ENCODE assay signal across 1 mouse cellular context in the genomic region with DNA sequence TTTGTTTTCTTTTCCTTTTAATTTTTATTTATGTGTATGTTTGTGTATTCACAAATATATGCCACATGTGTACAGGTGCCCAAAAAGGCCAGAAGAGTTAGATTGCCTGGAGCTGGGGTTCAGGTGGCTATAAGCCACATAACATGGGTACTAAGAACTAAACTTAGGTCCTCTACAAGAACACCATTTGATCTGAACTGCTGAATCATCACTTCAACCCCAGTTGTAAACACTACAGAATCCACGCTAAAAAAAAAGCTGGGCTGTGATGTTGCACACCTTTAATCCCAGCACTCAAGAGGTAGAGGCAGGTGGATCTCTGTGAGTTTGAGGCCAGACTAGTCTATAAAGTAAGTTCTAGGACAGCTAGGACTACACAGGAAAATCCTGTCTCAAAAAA.
A peak's percentile ranks its signal among the peaks of the same experiment; 100 is the strongest.
TF ChIP-seq lines count a peak whose summit lies in the region.

No protein-coding gene starts in this region.

TF ChIP-seq in ES-E14, 5 proteins besides CTCF, POLR2A, EP300 and RAD21:
- TF ChIP-seq HCFC1 (IDR thresholded peaks at IDR 0.05; ENCODE audit: borderline replicate concordance, insufficient read depth, low read length) (no peak), MAFK (IDR thresholded peaks at IDR 0.05; ENCODE audit: insufficient read depth, low read depth, low read length) (peak; percentile 51; the same call in 1 of the 2 replicates)
TF ChIP-seq in ES-E14: peak in this region for 1.
